Mouse (Mus musculus) MEL (cell line): ENCODE measurements around the gene Dnajc27. TPM values are rescaled to one million over a fixed set of nuclear protein-coding genes. Genes with fewer than 3 reads are reported as not detected.

Experiments used
- DNase-seq: peaks from one replicate; pipeline ENCODE4 v3.0.0; 2011; ENCODE audit warnings: low read depth, low spot score
- H3K27ac ChIP-seq: 2 replicates; pipeline ENCODE4 v1.5.1; 2012; ENCODE audit warnings: low read depth, mild to moderate bottlenecking, control low read depth, low read length, moderate library complexity; ENCODE audit not compliant: control insufficient read depth
- H3K27me3 ChIP-seq, 2 experiments: fragments of 150-350 bp in 1 of 2; sonication (generic) in 1 of 2; 2 replicates each; pipeline ENCODE4 v1.6.1; 2012; ENCODE audit warnings: low read length in 2 of 2, mild to moderate bottlenecking in 2 of 2, improper control_type of control experiment in 1 of 2, moderate library complexity in 1 of 2; ENCODE audit not compliant: insufficient read depth in 2 of 2, control insufficient read depth in 1 of 2
- H3K36me3 ChIP-seq, 2 experiments: 2 replicates each; pipeline ENCODE4 v1.6.1; 2012 to 2014; ENCODE audit warnings: low read length in 2 of 2, improper control_type of control experiment in 1 of 2, inconsistent platforms in 1 of 2, mild to moderate bottlenecking in 1 of 2; ENCODE audit not compliant: insufficient read depth in 2 of 2, control insufficient read depth in 1 of 2
- H3K4me1 ChIP-seq, 2 experiments: fragments of 150-350 bp in 1 of 2; sonication (generic) in 1 of 2; 2 replicates each; pipeline ENCODE4 v1.6.1; 2012; ENCODE audit warnings: low read length in 2 of 2, improper control_type of control experiment in 1 of 2, mild to moderate bottlenecking in 1 of 2; ENCODE audit not compliant: insufficient read depth in 2 of 2, control insufficient read depth in 1 of 2
- H3K4me3 ChIP-seq, 2 experiments: fragments of 150-350 bp in 1 of 2; sonication (generic) in 1 of 2; 2 replicates each; pipeline ENCODE4 v1.5.1; 2012; ENCODE audit warnings: low read depth in 2 of 2, low read length in 2 of 2, mild to moderate bottlenecking in 2 of 2, moderate library complexity in 2 of 2, control low read depth in 1 of 2, improper control_type of control experiment in 1 of 2; ENCODE audit not compliant: control insufficient read depth in 1 of 2, insufficient read depth in 1 of 2
- H3K79me2 ChIP-seq: 2 replicates; pipeline ENCODE4 v1.6.1; 2012; ENCODE audit warnings: mild to moderate bottlenecking, low read length, moderate library complexity; ENCODE audit not compliant: control insufficient read depth, poor library complexity, insufficient read depth
- H3K9ac ChIP-seq: 2 replicates; pipeline ENCODE4 v1.6.1; 2012; ENCODE audit warnings: low read depth, mild to moderate bottlenecking, control low read depth, low read length, moderate library complexity; ENCODE audit not compliant: control insufficient read depth, poor library complexity, severe bottlenecking
- H3K9me3 ChIP-seq: fragments of 150-350 bp; sonication (generic); replicated peaks from 2 replicates; pipeline ENCODE4 v1.6.1; 2012; ENCODE audit warnings: mild to moderate bottlenecking, low read length, improper control_type of control experiment, moderate library complexity; ENCODE audit not compliant: insufficient read depth
- CHD1 ChIP-seq: IDR thresholded peaks from 2 replicates; pipeline ENCODE4 v1.6.1; 2012; ENCODE audit warnings: low read depth, mild to moderate bottlenecking, inconsistent platforms, low read length, improper control_type of control experiment
- CHD2 ChIP-seq: IDR thresholded peaks from 2 replicates; pipeline ENCODE4 v1.6.1; 2011; ENCODE audit warnings: low read length, improper control_type of control experiment
- CTCF ChIP-seq, 3 experiments: IDR thresholded peaks in 2 of 3; conservative IDR thresholded peaks in 1 of 3; 2 replicates each; pipeline ENCODE4 v1.5.1; 2011 to 2012; ENCODE audit warnings: low read length in 3 of 3, low read depth in 2 of 3, mild to moderate bottlenecking in 2 of 3, improper control_type of control experiment in 1 of 3, inconsistent platforms in 1 of 3, mixed read lengths in 1 of 3, moderate library complexity in 1 of 3; ENCODE audit not compliant: control insufficient read depth in 1 of 3, insufficient read depth in 1 of 3, poor library complexity in 1 of 3, severe bottlenecking in 1 of 3
- E2F4 ChIP-seq: IDR thresholded peaks from 2 replicates; pipeline ENCODE4 v1.6.1; 2011; ENCODE audit warnings: low read depth, low read length, improper control_type of control experiment, borderline replicate concordance
- ELF1 ChIP-seq: IDR thresholded peaks from 2 replicates; pipeline ENCODE4 v1.6.1; 2014; ENCODE audit warnings: low read depth, mild to moderate bottlenecking, inconsistent platforms, low read length, improper control_type of control experiment, moderate library complexity
- ETS1 ChIP-seq: IDR thresholded peaks from 2 replicates; pipeline ENCODE4 v1.6.1; 2012; ENCODE audit warnings: low read depth, mild to moderate bottlenecking, inconsistent platforms, low read length, improper control_type of control experiment, moderate library complexity
- GABPA ChIP-seq: IDR thresholded peaks from 2 replicates; pipeline ENCODE4 v1.6.1; 2012; ENCODE audit warnings: low read depth, mild to moderate bottlenecking, inconsistent platforms, low read length, improper control_type of control experiment, moderate library complexity
- GATA1 ChIP-seq: IDR thresholded peaks from 2 replicates; pipeline ENCODE4 v1.6.1; 2011; ENCODE audit warnings: low read depth, low read length, improper control_type of control experiment
- HCFC1 ChIP-seq: IDR thresholded peaks from 2 replicates; pipeline ENCODE4 v1.6.1; 2012; ENCODE audit warnings: low read depth, mild to moderate bottlenecking, inconsistent platforms, low read length, improper control_type of control experiment, moderate library complexity
- JUND ChIP-seq: IDR thresholded peaks from 2 replicates; pipeline ENCODE4 v1.6.1; 2011; ENCODE audit warnings: low read depth, mild to moderate bottlenecking, improper control_type of control experiment, low read length
- KAT2A ChIP-seq: conservative IDR thresholded peaks from 2 replicates; pipeline ENCODE4 v1.6.1; 2012; ENCODE audit warnings: low read depth, low read length, improper control_type of control experiment, inconsistent platforms
- MAFK ChIP-seq: IDR thresholded peaks from 2 replicates; pipeline ENCODE4 v1.6.1; 2011; ENCODE audit warnings: low read depth, mild to moderate bottlenecking, low read length, improper control_type of control experiment, borderline replicate concordance
- MAX ChIP-seq: IDR thresholded peaks from 2 replicates; pipeline ENCODE4 v1.6.1; 2011; ENCODE audit warnings: low read length, improper control_type of control experiment
- MAZ ChIP-seq: IDR thresholded peaks from 2 replicates; pipeline ENCODE4 v1.6.1; 2012; ENCODE audit warnings: low read depth, mild to moderate bottlenecking, inconsistent platforms, low read length, improper control_type of control experiment
- MYB ChIP-seq: IDR thresholded peaks from 2 replicates; pipeline ENCODE4 v1.6.1; 2011; ENCODE audit warnings: mild to moderate bottlenecking, low read depth, low read length, improper control_type of control experiment
- NELFE ChIP-seq: IDR thresholded peaks from 2 replicates; pipeline ENCODE4 v1.6.1; 2011; ENCODE audit warnings: low read depth, low read length, improper control_type of control experiment
- POLR2A ChIP-seq, 2 experiments: IDR thresholded peaks; 2 replicates each; pipeline ENCODE4 v1.6.1; 2011 to 2012; ENCODE audit warnings: low read length in 2 of 2, mild to moderate bottlenecking in 2 of 2, control low read depth in 1 of 2, improper control_type of control experiment in 1 of 2, low read depth in 1 of 2, moderate library complexity in 1 of 2; ENCODE audit not compliant: control insufficient read depth in 1 of 2, insufficient read depth in 1 of 2, poor library complexity in 1 of 2
- POLR2AphosphoS2 ChIP-seq: IDR thresholded peaks from 2 replicates; pipeline ENCODE4 v1.6.1; 2011; ENCODE audit warnings: low read length, improper control_type of control experiment
- RAD21 ChIP-seq: IDR thresholded peaks from 2 replicates; pipeline ENCODE4 v1.6.1; 2011; ENCODE audit warnings: mild to moderate bottlenecking, low read depth, low read length, improper control_type of control experiment
- SIN3A ChIP-seq: IDR thresholded peaks from 2 replicates; pipeline ENCODE4 v1.6.1; 2012; ENCODE audit warnings: low read length, improper control_type of control experiment, inconsistent platforms
- SMC3 ChIP-seq: IDR thresholded peaks from 2 replicates; pipeline ENCODE4 v1.6.1; 2011; ENCODE audit warnings: low read depth, low read length, improper control_type of control experiment
- TAL1 ChIP-seq: IDR thresholded peaks from 2 replicates; pipeline ENCODE4 v1.6.1; 2012; ENCODE audit warnings: mild to moderate bottlenecking, inconsistent platforms, low read length, moderate library complexity, mixed read lengths
- TCF12 ChIP-seq: IDR thresholded peaks from 2 replicates; pipeline ENCODE4 v1.6.1; 2014; ENCODE audit warnings: low read depth, mild to moderate bottlenecking, inconsistent platforms, low read length, improper control_type of control experiment, moderate library complexity
- ZC3H11A ChIP-seq: IDR thresholded peaks from 2 replicates; pipeline ENCODE4 v1.6.1; 2012; ENCODE audit warnings: low read depth, mild to moderate bottlenecking, inconsistent platforms, low read length, improper control_type of control experiment
- ZNF384 ChIP-seq: IDR thresholded peaks from 2 replicates; pipeline ENCODE4 v1.6.1; 2012; ENCODE audit warnings: low read depth, mild to moderate bottlenecking, inconsistent platforms, low read length, improper control_type of control experiment
- polyA plus RNA-seq, 2 experiments: library from polyadenylated mRNA; stranded (reverse) in 1 of 2; unstranded in 1 of 2; fragments of >175 nt in 1 of 2; fragments of >200 nt in 1 of 2; gene quantifications; 2 replicates each; pipeline versions ENCODE4 v1.2.1 to v1.2.4; 2012; ENCODE audit warnings: low replicate concordance in 2 of 2, low read depth in 1 of 2; ENCODE audit not compliant: insufficient read length in 2 of 2, insufficient read depth in 1 of 2, missing spikeins in 1 of 2
- total RNA-seq: library from RNA; depleted of rRNA; stranded (reverse); fragments of 300-350 nt; gene quantifications from 2 replicates; pipeline ENCODE4 v1.2.3, GENCODE M21; 2012

Dnajc27 gene
- total and polyA plus RNA-seq, 3 experiments = 7.9 to 9.7 TPM; not detected in 1

- TF ChIP-seq GABPA (no peak), RAD21 (no peak), TAL1 (no peak), ZNF384 (no peak), SMC3 (no peak), ZC3H11A (no peak), KAT2A (no peak), CHD1 (no peak), NELFE (no peak), TCF12 (no peak), ELF1 (no peak), GATA1 (no peak), JUND (no peak), HCFC1 (no peak), MAFK (no peak), POLR2A (IDR thresholded peaks at IDR 0.05; ENCODE audit: control insufficient read depth in 1 of 2, insufficient read depth in 1 of 2, low read depth in 1 of 2, low read length in 2 of 2, poor library complexity in 1 of 2) (no peak), SIN3A (no peak), ETS1 (no peak), CTCF (IDR thresholded peaks at IDR 0.05 in 2 of 3, conservative IDR thresholded peaks at IDR 0.05 in 1 of 3; ENCODE audit: control insufficient read depth in 1 of 3, insufficient read depth in 1 of 3, low read depth in 2 of 3, low read length in 3 of 3, poor library complexity in 1 of 3, severe bottlenecking in 1 of 3) (no peak)
- Histone ChIP-seq H3K4me1 (no peaks in the 10 kb centered on the region), H3K4me3 (no peak within 1 kb of the TSS), H3K79me2 (no peaks in the 10 kb centered on the region), H3K27me3 (no peaks in the 10 kb centered on the region), H3K36me3 (no peaks in the 10 kb centered on the region), H3K27ac (no peak within 1 kb of the TSS), H3K9me3 (no peaks in the 10 kb centered on the region), H3K9ac (no peak within 1 kb of the TSS)
- no peak for DNase-seq
Measured at GRCm38 (mm10) chr12:4132941-4133846, 50.8 kb downstream of the Dnajc27 start, which contains the start of gene Adcy3. TSS of gene Adcy3 (plus strand) at chr12:4133103.

- H3K36me3 ChIP-seq = no peaks in the 10 kb centered on the region
- TF ChIP-seq MAX (no peak), ZNF384 (no peak), JUND (no peak), MYB (no peak), E2F4 (no peak), POLR2AphosphoS2 (no peak), ELF1 (no peak), CHD2 (no peak), MAFK (no peak), MAZ (no peak)
- H3K27ac ChIP-seq = no peak overlapping the region
- no peak for DNase-seq
- no peak overlapping the region for H3K4me3 ChIP-seq
- H3K79me2 ChIP-seq = no peaks in the 10 kb centered on the region
- H3K27me3 ChIP-seq = no peaks in the 10 kb centered on the region
- no peaks in the 10 kb centered on the region for H3K4me1 ChIP-seq
- no peaks in the 10 kb centered on the region for H3K9me3 ChIP-seq
- H3K9ac ChIP-seq = no peak overlapping the region
Measured at GRCm38 (mm10) chr12:4133847-4134212, 51.4 kb downstream of the Dnajc27 start.
